ENCODE assay signal across 13 mouse cellular contexts in genomic region chr16:10327563-10328333, GRCm38 (mm10). TPM values are rescaled to one million over a fixed set of nuclear protein-coding genes. Genes with fewer than 3 reads are reported as not detected.
DNase-seq lines count a peak whose midpoint lies in the region; ATAC-seq and TF ChIP-seq lines count a peak whose summit lies in the region.
"Had no signal": no experiment of that assay in that cellular context is flagged by ENCODE, and none has a peak within 500 bp of the region (broad histone marks: within the 10 kb centered on the region; RNA-seq: fewer than 3 reads in every experiment).

No protein-coding gene starts in this region.

- no peak for TF ChIP-seq POLR2A in cerebellum, adult 2 months (IDR thresholded peaks at IDR 0.05; ENCODE audit: borderline replicate concordance, insufficient read depth, low read length)

- TF ChIP-seq CTCF in cerebellum, adult 2 months (IDR thresholded peaks at IDR 0.05; ENCODE audit: borderline replicate concordance, insufficient read depth, low read depth, low read length) = no peak

- H3K9ac ChIP-seq in kidney, embryonic 16.5 days (replicated peaks; ENCODE audit: low read length) = no peak overlapping the region
- no peak overlapping the region for H3K9ac ChIP-seq in liver, embryonic 11.5 days (ENCODE audit: low read depth, low read length)
- no peak overlapping the region for H3K9ac ChIP-seq in stomach, embryonic 15.5 days
- H3K9ac ChIP-seq: heart, embryonic 15.5 days had no signal

- WGBS in cerebellum, adult 2 months = 65% methylated on average over 13 of the region's 13 CpGs
- WGBS in kidney, embryonic 16.5 days = 37% methylated on average over 13 of the region's 13 CpGs
- 54% methylated on average over 13 of the region's 13 CpGs for WGBS in liver, embryonic 11.5 days
- 50% methylated on average over 13 of the region's 13 CpGs for WGBS in stomach, embryonic 15.5 days

- no peaks in the 10 kb centered on the region for H3K9me3 ChIP-seq in kidney, embryonic 16.5 days (ENCODE audit: low read length)
- H3K9me3 ChIP-seq in liver, embryonic 11.5 days (ENCODE audit: control insufficient read depth, low read length) = no peaks in the 10 kb centered on the region
- no peaks in the 10 kb centered on the region for H3K9me3 ChIP-seq in stomach, embryonic 15.5 days
- H3K9me3 ChIP-seq: forebrain, embryonic 10.5 days; heart, embryonic 15.5 days had no signal

- peak; percentile 25 to 46 for DNase-seq in cerebellum, postnatal 10 days
- DNase-seq in cerebellum, adult 2 months = no peak
- DNase-seq in liver, embryonic 11.5 days (ENCODE audit: low spot score) = no peak
- no peak for DNase-seq in urinary bladder, postnatal 36 days (ENCODE audit: low spot score in 2 of 2)
- DNase-seq in cerebellum, postnatal 4 days (ENCODE audit: low spot score in 2 of 2) = no peak
- no peak for DNase-seq in gastrocnemius, postnatal 25 days
- DNase-seq: cerebellum, adult 9-10 months; right cerebral cortex, postnatal 25 days had no signal

- ATAC-seq in kidney, embryonic 16.5 days (ENCODE audit: low FRiP score, low TSS enrichment) = peak; percentile 91
- ATAC-seq in liver, embryonic 11.5 days (replicated peaks; ENCODE audit: low FRiP score) = peak; percentile 51; the same call in 1 of the 2 replicates
- ATAC-seq in stomach, embryonic 15.5 days (ENCODE audit: insufficient read depth, low FRiP score, low read depth) = peak; percentile 78

- H3K4me3 ChIP-seq in cerebellum, adult 2 months (replicated peaks; ENCODE audit: insufficient read depth, low read depth, low read length) = no peak overlapping the region
- H3K4me3 ChIP-seq in kidney, embryonic 16.5 days (ENCODE audit: low read length) = no peak overlapping the region
- no peak overlapping the region for H3K4me3 ChIP-seq in liver, embryonic 11.5 days (ENCODE audit: low read depth, low read length)
- H3K4me3 ChIP-seq in stomach, embryonic 15.5 days (replicated peaks) = no peak overlapping the region
- H3K4me3 ChIP-seq: forebrain, embryonic 10.5 days; heart, embryonic 15.5 days had no signal

- H3K4me1 ChIP-seq in cerebellum, adult 2 months (ENCODE audit: control insufficient read depth, insufficient read depth, low read length) = no peaks in the 10 kb centered on the region
- H3K4me1 ChIP-seq in kidney, embryonic 16.5 days (ENCODE audit: insufficient read depth, low read length) = peaks cover 17% of the 10 kb centered on the region
- H3K4me1 ChIP-seq in liver, embryonic 11.5 days (replicated peaks; ENCODE audit: control insufficient read depth, insufficient read depth, low read length) = no peaks in the 10 kb centered on the region
- H3K4me1 ChIP-seq in stomach, embryonic 15.5 days = no peaks in the 10 kb centered on the region
- H3K4me1 ChIP-seq: heart, embryonic 15.5 days had no signal

- no peak overlapping the region for H3K4me2 ChIP-seq in kidney, embryonic 16.5 days (replicated peaks; ENCODE audit: low read depth, low read length)
- no peak overlapping the region for H3K4me2 ChIP-seq in liver, embryonic 11.5 days
- H3K4me2 ChIP-seq in stomach, embryonic 15.5 days = 0 out of 2 replicates have a peak overlapping the region, but pooled peaks have one; percentile 14
- H3K4me2 ChIP-seq: heart, embryonic 15.5 days had no signal

- no peak overlapping the region for H3K27ac ChIP-seq in cerebellum, adult 2 months (ENCODE audit: insufficient read depth, low read length)
- peak overlapping the region; percentile 85 for H3K27ac ChIP-seq in kidney, embryonic 16.5 days (ENCODE audit: low read length)
- H3K27ac ChIP-seq in liver, embryonic 11.5 days (ENCODE audit: low read depth, low read length) = peak overlapping the region; percentile 65
- H3K27ac ChIP-seq in stomach, embryonic 15.5 days = peak overlapping the region; percentile 67
- H3K27ac ChIP-seq: forebrain, embryonic 10.5 days; heart, embryonic 15.5 days had no signal

- no peaks in the 10 kb centered on the region for H3K27me3 ChIP-seq in cerebellum, adult 2 months (ENCODE audit: control insufficient read depth, insufficient read depth, low read length)
- no peaks in the 10 kb centered on the region for H3K27me3 ChIP-seq in kidney, embryonic 16.5 days (ENCODE audit: insufficient read depth, low read length)
- no peaks in the 10 kb centered on the region for H3K27me3 ChIP-seq in liver, embryonic 11.5 days (replicated peaks; ENCODE audit: control insufficient read depth, insufficient read depth, low read length)
- H3K27me3 ChIP-seq in stomach, embryonic 15.5 days (replicated peaks) = no peaks in the 10 kb centered on the region
- H3K27me3 ChIP-seq: heart, embryonic 15.5 days had no signal

- no peaks in the 10 kb centered on the region for H3K36me3 ChIP-seq in kidney, embryonic 16.5 days (ENCODE audit: insufficient read depth, low read length)
- no peaks in the 10 kb centered on the region for H3K36me3 ChIP-seq in liver, embryonic 11.5 days (ENCODE audit: control insufficient read depth, insufficient read depth, low read length)
- no peaks in the 10 kb centered on the region for H3K36me3 ChIP-seq in stomach, embryonic 15.5 days
- H3K36me3 ChIP-seq: forebrain, embryonic 10.5 days; heart, embryonic 15.5 days had no signal

RNA-seq across cellular contexts. Expression of gene Emp2, which starts 14.0 kb away (rescaled TPM):
- 16.2 and 18.9 TPM in 2 replicates for polyA plus RNA-seq in cerebellum, adult 2 months (2012; rRNA removed)
- 24.6 and 28.7 TPM in 2 replicates for polyA plus RNA-seq in kidney, embryonic 16.5 days (2015; fragmentation: Nextera tagmentation; extraction: Ambion mirVana)
- polyA plus RNA-seq in liver, embryonic 11.5 days (2014; fragmentation: Nextera tagmentation; extraction: Ambion mirVana) = 8.5 and 9.0 TPM in 2 replicates
- 35.2 and 48.4 TPM in 2 replicates for polyA plus RNA-seq in stomach, embryonic 15.5 days (2015; fragmentation: Nextera tagmentation; extraction: Ambion mirVana)
- total RNA-seq in gastrocnemius, postnatal 25 days (2021) = 1 to 10 TPM; 5.7 to 7.8 TPM
- total RNA-seq: megakaryocyte progenitor cell, adult 5-6 weeks had no signal

Comparison
In these comparisons a context has a peak if more than half of its experiments do, and no peak if none do; other contexts are left out.
1. DNase-seq: peak in cerebellum, postnatal 10 days (2 of 2); none in cerebellum, adult 2 months (0 of 2), liver, embryonic 11.5 days (single experiment), urinary bladder, postnatal 36 days (0 of 2), cerebellum, postnatal 4 days (0 of 2) and gastrocnemius, postnatal 25 days (single experiment).
2. Peak in every context shown above with its lines, with median percentiles within 50 percentile points of each other: ATAC-seq.